Mouse (Mus musculus) adrenal gland, postnatal 25 days (tissue): Measurements from ENCODE around the gene Sipa1l1. TPM values are rescaled to one million over a fixed set of nuclear protein-coding genes. Genes with fewer than 3 reads are reported as not detected.
"Not testable (repeated sequence)": the region's sequence is repeated elsewhere in the genome, so short reads cannot be mapped to it uniquely, and the experiment has no call there.

Source experiments
- DNase-seq: peaks from one replicate; pipeline ENCODE4 v3.0.0; 2021; ENCODE audit warnings: mixed read lengths
- total RNA-seq: library from RNA; stranded (reverse); gene quantifications from 2 replicates; pipeline ENCODE4 v1.2.3, GENCODE M21; 2021

Sipa1l1 gene
- total RNA-seq, 1 experiment from 2014 or later = 30.1 TPM

- no peak for DNase-seq
Observed at GRCm38 (mm10) chr12:82178636-82179035, 9.5 kb downstream of the Sipa1l1 start.

- no peak for DNase-seq
Observed at GRCm38 (mm10) chr12:82179626-82180025, 10.5 kb downstream of the Sipa1l1 start.

- not testable (repeated sequence) for DNase-seq
Observed at GRCm38 (mm10) chr12:82186156-82186555, 17.0 kb downstream of the Sipa1l1 start.

- no peak for DNase-seq
Observed at GRCm38 (mm10) chr12:82186740-82187139, 17.6 kb downstream of the Sipa1l1 start.

- no peak for DNase-seq
Observed at GRCm38 (mm10) chr12:82187178-82187839, 18.2 kb downstream of the Sipa1l1 start.

GRCm38 (mm10) chr12:82188321-82189075 lies 19.4 kb downstream of the Sipa1l1 start:
- DNase-seq = no peak

- no peak for DNase-seq
Observed at GRCm38 (mm10) chr12:82189076-82189675, 20.1 kb downstream of the Sipa1l1 start.

- no peak for DNase-seq
Observed at GRCm38 (mm10) chr12:82189715-82190581, 20.8 kb downstream of the Sipa1l1 start.

- no peak for DNase-seq
Observed at GRCm38 (mm10) chr12:82190582-82190965, 21.5 kb downstream of the Sipa1l1 start.

GRCm38 (mm10) chr12:82191686-82192085 lies 22.6 kb downstream of the Sipa1l1 start:
- no peak for DNase-seq

- DNase-seq = no peak
Observed at GRCm38 (mm10) chr12:82192641-82193054, 23.5 kb downstream of the Sipa1l1 start.

GRCm38 (mm10) chr12:82193476-82193875 lies 24.4 kb downstream of the Sipa1l1 start:
- no peak for DNase-seq

- DNase-seq = no peak
Observed at GRCm38 (mm10) chr12:82194919-82195318, 25.8 kb downstream of the Sipa1l1 start.

- DNase-seq = no peak
Observed at GRCm38 (mm10) chr12:82196213-82196612, 27.1 kb downstream of the Sipa1l1 start.

- DNase-seq = no peak
Observed at GRCm38 (mm10) chr12:82196615-82197146, 27.6 kb downstream of the Sipa1l1 start.

GRCm38 (mm10) chr12:82197207-82197606 lies 28.1 kb downstream of the Sipa1l1 start:
- no peak for DNase-seq

GRCm38 (mm10) chr12:82199286-82199685 lies 30.2 kb downstream of the Sipa1l1 start:
- no peak for DNase-seq

GRCm38 (mm10) chr12:82204106-82204505 lies 35.0 kb downstream of the Sipa1l1 start:
- DNase-seq = no peak

- DNase-seq = no peak
Observed at GRCm38 (mm10) chr12:82206857-82207647, 37.9 kb downstream of the Sipa1l1 start.

GRCm38 (mm10) chr12:82208046-82208445 lies 38.9 kb downstream of the Sipa1l1 start:
- no peak for DNase-seq

- no peak for DNase-seq
Observed at GRCm38 (mm10) chr12:82208611-82209010, 39.5 kb downstream of the Sipa1l1 start.
